Mouse (Mus musculus) E14TG2a.4 (cell line): ENCODE data around the gene Ric3.

Experiments used
- CTCF ChIP-seq: conservative IDR thresholded peaks from 2 replicates; pipeline ENCODE4 v1.5.1; 2014; ENCODE audit warnings: low read length
- POU5F1 ChIP-seq: IDR thresholded peaks from 2 replicates; pipeline ENCODE4 v1.6.1; 2014; ENCODE audit warnings: low read length, borderline replicate concordance

DNA sequence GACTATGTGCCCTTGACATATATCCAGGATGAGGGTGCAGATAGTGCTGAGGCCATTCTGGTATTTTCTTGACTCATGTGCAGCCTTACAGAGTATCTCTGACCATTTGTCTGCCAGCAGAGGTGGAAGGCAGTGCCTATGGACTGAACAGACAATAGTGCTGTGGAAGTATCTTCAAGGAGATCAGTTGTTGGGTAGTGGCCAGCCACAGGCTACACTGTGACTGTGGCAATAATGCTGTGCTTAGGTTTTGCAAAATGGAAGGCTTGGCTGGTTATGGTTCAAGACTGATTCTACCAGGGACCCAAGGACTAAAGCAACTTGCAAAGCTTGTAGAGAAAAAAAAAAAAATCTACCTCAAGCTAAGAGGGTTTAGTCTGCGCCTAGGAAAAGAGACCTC, 70.6 kb downstream of the Ric3 start:
- TF ChIP-seq CTCF = no peak
- no peak for TF ChIP-seq POU5F1
